Mouse (Mus musculus): Measurements from ENCODE around the gene Prss38. TPM values are rescaled to one million over a fixed set of nuclear protein-coding genes. Genes with fewer than 3 reads are reported as not detected.
"Not testable (repeated sequence)": the region's sequence is repeated elsewhere in the genome, so short reads cannot be mapped to it uniquely, and the experiment has no call there.

The Prss38 gene
- polyA plus RNA-seq, 1 experiment: not detected

DNA sequence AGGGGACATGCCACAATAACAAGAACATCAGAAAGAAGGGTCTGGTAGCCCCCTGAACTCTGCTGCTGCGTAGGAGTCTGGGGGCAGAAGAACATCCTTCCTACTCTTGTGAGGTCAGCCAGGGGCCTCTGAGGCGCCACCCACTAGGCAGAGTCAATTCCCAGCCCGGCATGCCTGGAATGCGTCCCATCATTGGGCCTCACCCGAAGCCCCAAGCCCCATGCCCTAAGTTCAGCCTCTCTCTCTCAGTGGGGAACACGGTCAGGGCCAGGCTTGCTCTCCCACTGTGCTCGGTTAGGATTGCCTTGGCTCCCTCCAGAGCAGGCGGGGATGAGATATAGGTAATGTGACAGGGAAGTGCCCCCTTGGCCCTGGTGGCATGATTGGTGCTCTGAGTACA lies 9.7 kb upstream of the Prss38 start:
- Histone ChIP-seq H3K27ac (ENCODE audit: control insufficient read depth, insufficient read depth, low read length) (no peak overlapping the region), H3K4me3 (ENCODE audit: control insufficient read depth, insufficient read depth, low read length) (no peak overlapping the region), H3K27me3 (ENCODE audit: control insufficient read depth, insufficient read depth, low read length) (no peaks in the 10 kb centered on the region), H3K4me1 (replicated peaks; ENCODE audit: control insufficient read depth, insufficient read depth, low read length) (peaks cover 40% of the 10 kb centered on the region), H3K36me3 (ENCODE audit: control insufficient read depth, insufficient read depth, low read length) (no peaks in the 10 kb centered on the region)
- DNase-seq: no peak
- WGBS: 72% methylated on average over 8 of the region's 8 CpGs
- TF ChIP-seq POLR2A (IDR thresholded peaks at IDR 0.05; ENCODE audit: control insufficient read depth, extremely low read depth, insufficient read depth, low read length, poor library complexity) (no peak), CTCF (IDR thresholded peaks at IDR 0.05; ENCODE audit: borderline replicate concordance, control insufficient read depth, extremely low read depth, insufficient read depth, low read length, poor library complexity) (no peak)

DNA sequence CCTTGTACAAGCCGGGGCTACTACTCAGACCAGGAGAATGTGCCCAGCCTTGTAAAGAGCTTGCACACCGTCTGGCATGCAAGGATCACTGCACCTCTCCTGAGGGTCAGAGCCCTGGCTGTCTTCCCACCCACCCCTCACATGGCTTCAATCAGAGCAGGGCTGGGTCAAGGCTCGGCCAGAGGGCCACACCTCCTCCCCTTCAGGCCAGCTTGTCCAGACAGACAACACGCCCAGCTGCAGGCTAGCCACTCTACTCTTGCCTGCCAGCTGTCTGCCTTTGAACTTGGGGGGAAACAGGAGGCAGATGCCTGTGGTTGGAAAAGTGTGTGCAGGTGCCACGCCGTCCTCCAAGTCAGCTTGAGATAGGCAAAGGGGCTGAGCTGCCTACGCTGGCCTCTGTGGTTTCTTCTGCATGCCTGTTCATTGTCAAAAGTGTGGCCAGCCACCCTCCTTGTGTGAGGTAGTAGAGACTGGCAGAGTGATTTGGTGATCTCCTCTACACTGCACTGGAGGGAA lies 9.0 kb upstream of the Prss38 start:
- Histone ChIP-seq H3K27ac (ENCODE audit: control insufficient read depth, insufficient read depth, low read length) (no peak overlapping the region), H3K4me1 (replicated peaks; ENCODE audit: control insufficient read depth, insufficient read depth, low read length) (peaks cover 35% of the 10 kb centered on the region), H3K36me3 (ENCODE audit: control insufficient read depth, insufficient read depth, low read length) (no peaks in the 10 kb centered on the region), H3K4me3 (ENCODE audit: control insufficient read depth, insufficient read depth, low read length) (no peak overlapping the region), H3K27me3 (ENCODE audit: control insufficient read depth, insufficient read depth, low read length) (no peaks in the 10 kb centered on the region)
- DNase-seq: peak; percentile 71
- 2% methylated on average over 7 of the region's 7 CpGs for WGBS
- TF ChIP-seq POLR2A (IDR thresholded peaks at IDR 0.05; ENCODE audit: control insufficient read depth, extremely low read depth, insufficient read depth, low read length, poor library complexity) (no peak), CTCF (IDR thresholded peaks at IDR 0.05; ENCODE audit: borderline replicate concordance, control insufficient read depth, extremely low read depth, insufficient read depth, low read length, poor library complexity) (0 out of 2 replicates have a peak, but pooled peaks have one; percentile 31)

DNA sequence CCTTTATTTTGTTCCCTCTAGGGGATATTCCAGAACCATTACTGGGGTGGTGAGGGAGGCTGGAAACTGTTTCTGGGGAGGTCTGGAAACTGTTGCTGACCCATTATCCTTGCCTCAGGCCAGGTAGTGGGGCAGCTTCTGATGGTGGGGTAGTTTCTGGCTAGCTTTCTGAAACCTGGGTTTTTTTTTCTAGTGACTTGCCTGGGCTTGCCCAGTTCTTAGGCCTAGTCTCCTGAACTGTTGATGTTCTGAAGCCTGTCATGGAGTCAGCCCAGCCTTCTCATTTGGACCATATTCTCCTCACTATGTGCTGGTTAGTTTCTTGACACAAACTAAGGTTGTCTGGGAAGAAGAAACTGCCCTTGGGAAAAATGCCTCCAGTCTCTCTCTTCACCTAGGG lies 4.1 kb upstream of the Prss38 start:
- DNase-seq: no peak
- TF ChIP-seq CTCF (IDR thresholded peaks at IDR 0.05; ENCODE audit: borderline replicate concordance, control insufficient read depth, extremely low read depth, insufficient read depth, low read length, poor library complexity) (no peak), POLR2A (IDR thresholded peaks at IDR 0.05; ENCODE audit: control insufficient read depth, extremely low read depth, insufficient read depth, low read length, poor library complexity) (no peak)
- Histone ChIP-seq H3K27ac (ENCODE audit: control insufficient read depth, insufficient read depth, low read length) (no peak overlapping the region), H3K36me3 (ENCODE audit: control insufficient read depth, insufficient read depth, low read length) (no peaks in the 10 kb centered on the region), H3K27me3 (ENCODE audit: control insufficient read depth, insufficient read depth, low read length) (no peaks in the 10 kb centered on the region), H3K4me1 (replicated peaks; ENCODE audit: control insufficient read depth, insufficient read depth, low read length) (peaks cover 12% of the 10 kb centered on the region), H3K4me3 (ENCODE audit: control insufficient read depth, insufficient read depth, low read length) (no peak overlapping the region)

DNA sequence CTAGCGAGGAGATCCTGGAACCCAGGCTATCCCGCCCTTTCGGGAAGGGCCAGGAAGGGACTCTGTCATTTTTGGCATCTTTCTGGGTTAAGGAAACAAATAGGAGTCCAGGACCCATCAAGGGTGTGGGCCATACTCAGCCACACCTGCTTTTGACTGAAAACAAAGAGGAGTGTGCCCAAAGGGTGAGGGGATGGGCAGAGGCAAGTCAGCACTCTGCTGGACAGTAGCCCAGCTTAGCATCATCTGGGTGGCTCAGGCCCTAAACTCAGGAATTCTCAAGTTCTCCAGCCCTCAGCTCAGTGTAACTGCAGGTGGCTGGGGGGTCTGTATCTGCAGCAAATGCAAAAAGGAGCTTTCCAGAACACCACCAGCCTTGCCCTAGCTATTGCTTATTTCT lies 2.5 kb upstream of the Prss38 start:
- 96% methylated on average over 3 of the region's 3 CpGs for WGBS
- no peaks in the 10 kb centered on the region for H3K27me3 ChIP-seq (ENCODE audit: control insufficient read depth, insufficient read depth, low read length)

DNA sequence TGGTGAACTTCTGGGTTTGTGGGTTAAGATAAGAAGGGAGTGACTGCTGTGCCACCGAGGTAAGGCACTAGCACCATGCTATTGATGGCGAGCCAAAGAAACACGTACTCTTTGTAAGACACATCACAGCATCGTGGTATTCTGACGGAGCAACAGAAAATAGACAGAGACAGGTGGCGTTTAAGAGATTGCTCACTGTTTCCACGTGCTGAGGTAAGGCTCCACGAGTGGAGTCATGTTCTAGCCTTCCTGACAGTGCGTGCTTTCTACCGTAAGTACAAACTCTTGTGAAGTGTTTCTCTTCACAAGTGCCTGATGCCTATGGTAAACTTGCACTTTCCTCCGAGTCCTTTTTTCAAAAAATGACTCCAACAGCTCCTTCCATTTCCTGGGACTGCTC lies 5.6 kb downstream of the Prss38 start:
- Histone ChIP-seq H3K27ac (ENCODE audit: control insufficient read depth, insufficient read depth, low read length) (no peak overlapping the region), H3K36me3 (ENCODE audit: control insufficient read depth, insufficient read depth, low read length) (no peaks in the 10 kb centered on the region), H3K4me3 (ENCODE audit: control insufficient read depth, insufficient read depth, low read length) (no peak overlapping the region), H3K27me3 (ENCODE audit: control insufficient read depth, insufficient read depth, low read length) (no peaks in the 10 kb centered on the region), H3K4me1 (replicated peaks; ENCODE audit: control insufficient read depth, insufficient read depth, low read length) (peaks cover 2% of the 10 kb centered on the region; the same call in 1 of the 2 replicates)
- TF ChIP-seq CTCF (IDR thresholded peaks at IDR 0.05; ENCODE audit: borderline replicate concordance, control insufficient read depth, extremely low read depth, insufficient read depth, low read length, poor library complexity): no peak
- TF ChIP-seq POLR2A (IDR thresholded peaks at IDR 0.05; ENCODE audit: control insufficient read depth, extremely low read depth, insufficient read depth, low read length, poor library complexity): no peak
- no peak for DNase-seq
- 44% methylated on average over 11 of the region's 11 CpGs for WGBS

More for the DNA sequence above, 2.5 kb upstream of the Prss38 start:
- Histone ChIP-seq H3K4me3 (ENCODE audit: control insufficient read depth, insufficient read depth, low read length) (no peak overlapping the region), H3K4me1 (replicated peaks; ENCODE audit: control insufficient read depth, insufficient read depth, low read length) (no peaks in the 10 kb centered on the region), H3K27ac (ENCODE audit: control insufficient read depth, insufficient read depth, low read length) (no peak overlapping the region), H3K36me3 (ENCODE audit: control insufficient read depth, insufficient read depth, low read length) (no peaks in the 10 kb centered on the region)
- no peak for TF ChIP-seq POLR2A (IDR thresholded peaks at IDR 0.05; ENCODE audit: control insufficient read depth, extremely low read depth, insufficient read depth, low read length, poor library complexity)
- no peak for TF ChIP-seq CTCF (IDR thresholded peaks at IDR 0.05; ENCODE audit: borderline replicate concordance, control insufficient read depth, extremely low read depth, insufficient read depth, low read length, poor library complexity)
- DNase-seq: no peak

DNA sequence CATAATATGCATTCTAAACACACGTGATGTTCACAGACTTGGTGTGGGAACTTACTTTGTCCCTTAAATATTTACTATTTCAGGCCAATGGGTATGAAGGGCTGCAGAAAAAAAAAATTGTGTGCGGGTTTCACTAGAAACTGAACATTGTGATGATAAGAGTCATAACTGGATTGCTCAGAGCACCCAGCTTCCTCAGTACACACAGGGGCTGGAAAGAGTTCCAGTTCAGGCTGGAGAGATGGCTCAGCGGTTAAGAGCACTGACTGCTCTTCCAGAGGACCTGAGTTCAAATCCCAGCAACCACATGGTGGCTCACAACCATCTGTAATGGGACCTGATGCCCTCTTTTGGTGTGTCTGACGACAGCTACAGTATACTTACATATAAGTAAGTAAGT lies 7.5 kb downstream of the Prss38 start:
- H3K27ac ChIP-seq (ENCODE audit: control insufficient read depth, insufficient read depth, low read length); H3K27me3 ChIP-seq (ENCODE audit: control insufficient read depth, insufficient read depth, low read length); H3K36me3 ChIP-seq (ENCODE audit: control insufficient read depth, insufficient read depth, low read length); H3K4me3 ChIP-seq (ENCODE audit: control insufficient read depth, insufficient read depth, low read length); H3K4me1 ChIP-seq (replicated peaks; ENCODE audit: control insufficient read depth, insufficient read depth, low read length); DNase-seq: not testable (repeated sequence)
- 97% methylated on average over 4 of the region's 4 CpGs for WGBS

DNA sequence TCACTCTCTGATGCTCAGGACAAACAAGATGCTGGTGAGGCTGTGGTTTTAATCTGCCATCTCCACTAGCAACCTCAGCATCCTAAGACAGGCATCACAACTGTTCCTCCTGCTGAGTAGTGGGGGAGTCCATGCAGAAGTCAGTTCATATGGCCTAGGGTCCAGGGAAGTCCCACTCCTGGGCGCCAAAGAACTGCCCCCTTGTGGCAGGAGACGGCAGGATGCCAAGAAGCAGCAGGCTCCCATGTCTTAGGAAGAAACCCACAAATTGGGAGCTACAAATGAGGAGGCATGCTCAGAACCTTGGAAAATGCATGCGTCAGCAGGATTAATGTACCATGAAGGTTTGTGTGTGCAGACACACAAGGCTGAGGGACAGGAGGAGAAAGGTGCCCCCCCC lies 8.8 kb downstream of the Prss38 start:
- peak; percentile 33 for DNase-seq
- Histone ChIP-seq H3K4me1 (replicated peaks; ENCODE audit: control insufficient read depth, insufficient read depth, low read length) (peaks cover 2% of the 10 kb centered on the region; the same call in 1 of the 2 replicates), H3K27me3 (ENCODE audit: control insufficient read depth, insufficient read depth, low read length) (no peaks in the 10 kb centered on the region), H3K27ac (ENCODE audit: control insufficient read depth, insufficient read depth, low read length) (no peak overlapping the region), H3K4me3 (ENCODE audit: control insufficient read depth, insufficient read depth, low read length) (no peak overlapping the region), H3K36me3 (ENCODE audit: control insufficient read depth, insufficient read depth, low read length) (no peaks in the 10 kb centered on the region)
- WGBS: 60% methylated on average over 3 of the region's 3 CpGs
- TF ChIP-seq CTCF (IDR thresholded peaks at IDR 0.05; ENCODE audit: borderline replicate concordance, control insufficient read depth, extremely low read depth, insufficient read depth, low read length, poor library complexity): peak; percentile 39; the same call in 1 of the 2 replicates
- no peak for TF ChIP-seq POLR2A (IDR thresholded peaks at IDR 0.05; ENCODE audit: control insufficient read depth, extremely low read depth, insufficient read depth, low read length, poor library complexity)
